ENCODE assay signal across 15 mouse cellular contexts in the genomic region with DNA sequence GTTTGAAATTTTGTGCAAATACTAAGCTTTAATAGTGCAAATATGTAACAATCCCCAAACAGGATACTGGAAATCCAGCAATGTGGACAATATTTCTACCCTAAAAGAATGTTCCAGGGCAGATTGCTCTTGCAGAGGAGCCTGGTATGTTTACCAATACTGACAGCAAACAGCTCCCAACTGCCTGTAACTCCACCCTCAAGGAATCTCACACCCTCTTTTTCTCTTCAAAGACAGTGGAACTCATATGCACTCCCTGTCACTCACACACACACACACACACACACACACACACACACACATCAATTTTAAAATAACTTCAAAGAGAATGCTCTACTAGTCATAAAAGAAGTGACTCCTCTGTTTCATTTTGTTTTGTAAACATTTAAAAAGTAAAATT.
"Had no signal": no experiment of that assay in that cellular context is flagged by ENCODE, and none has a peak within 500 bp of the region (broad histone marks: within the 10 kb centered on the region; RNA-seq: fewer than 3 reads in every experiment).

No protein-coding gene starts in this region.

- H3K4me1 ChIP-seq: liver, embryonic 13.5 days; liver, embryonic 15.5 days; midbrain, embryonic 13.5 days; midbrain, embryonic 15.5 days; neural tube, embryonic 12.5 days; stomach, embryonic 15.5 days had no signal

- H3K36me3 ChIP-seq: liver, embryonic 13.5 days; liver, embryonic 15.5 days; midbrain, embryonic 13.5 days; midbrain, embryonic 15.5 days; neural tube, embryonic 12.5 days; stomach, embryonic 15.5 days had no signal

- H3K4me3 ChIP-seq: liver, embryonic 13.5 days; liver, embryonic 15.5 days; midbrain, embryonic 13.5 days; midbrain, embryonic 15.5 days; neural tube, embryonic 12.5 days; stomach, embryonic 15.5 days had no signal

- H3K27me3 ChIP-seq: liver, embryonic 13.5 days; liver, embryonic 15.5 days; midbrain, embryonic 13.5 days; midbrain, embryonic 15.5 days; neural tube, embryonic 12.5 days; stomach, embryonic 15.5 days had no signal

- H3K9ac ChIP-seq: liver, embryonic 13.5 days; liver, embryonic 15.5 days; liver, postnatal 0 days; midbrain, embryonic 13.5 days; midbrain, embryonic 15.5 days; neural tube, embryonic 12.5 days; stomach, embryonic 15.5 days had no signal

- H3K9me3 ChIP-seq: liver, embryonic 13.5 days; liver, embryonic 15.5 days; midbrain, embryonic 13.5 days; midbrain, embryonic 15.5 days; neural tube, embryonic 12.5 days; stomach, embryonic 15.5 days had no signal

- H3K27ac ChIP-seq: liver, embryonic 13.5 days; liver, embryonic 15.5 days; midbrain, embryonic 13.5 days; midbrain, embryonic 15.5 days; neural tube, embryonic 12.5 days; stomach, embryonic 15.5 days; stomach, postnatal 0 days had no signal

- H3K4me2 ChIP-seq: liver, embryonic 11.5 days; liver, embryonic 13.5 days; liver, embryonic 15.5 days; midbrain, embryonic 11.5 days; midbrain, embryonic 13.5 days; midbrain, embryonic 15.5 days; neural tube, embryonic 12.5 days; stomach, embryonic 15.5 days had no signal

- DNase-seq: liver; liver, embryonic 13.5 days; liver, postnatal 0 days; right cerebral cortex, postnatal 14 days; thymus, adult 2 months; thymus, postnatal 25 days; thymus, postnatal 4 days had no signal

- ATAC-seq: liver, postnatal 0 days; midbrain, embryonic 13.5 days; midbrain, embryonic 15.5 days had no signal
